Mouse (Mus musculus) heart, adult 8-10 months (tissue): Measurements from ENCODE around the gene Gm45808. TPM values are rescaled to one million over a fixed set of nuclear protein-coding genes. Genes with fewer than 3 reads are reported as not detected.
"Not testable (repeated sequence)": the region's sequence is repeated elsewhere in the genome, so short reads cannot be mapped to it uniquely, and the experiment has no call there.

ENCODE experiments used
- DNase-seq: peaks from one replicate; pipeline ENCODE4 v3.0.0; 2022; ENCODE audit warnings: low spot score
- total RNA-seq, 4 experiments: library from RNA; stranded (reverse); gene quantifications; 2 replicates each; pipeline ENCODE4 v1.2.4; 2022

Gene Gm45808
- total RNA-seq, 4 experiments from 2014 or later, result 3.8 to 8.5 (median 7.6) TPM

DNA sequence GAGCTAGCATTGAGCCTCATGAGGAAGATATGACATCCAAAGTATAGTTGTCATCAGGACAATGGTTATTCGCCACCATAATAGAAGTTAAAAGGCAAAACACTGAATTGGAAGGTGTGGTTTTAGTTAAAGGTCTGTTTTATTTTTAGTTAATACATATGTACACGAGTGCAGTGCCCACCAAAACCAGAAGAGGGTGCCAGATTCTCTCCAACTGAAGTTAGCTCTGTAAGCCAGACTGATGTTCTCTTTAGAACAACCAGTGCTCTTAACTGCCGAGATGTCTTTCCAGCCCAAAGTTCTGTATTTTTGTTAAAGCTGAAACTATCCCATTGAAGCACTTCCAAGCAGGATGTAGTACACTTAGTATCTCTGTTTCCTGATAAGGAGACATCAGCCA, 15.7 kb downstream of the Gm45808 start:
- DNase-seq, result peak; percentile 78

DNA sequence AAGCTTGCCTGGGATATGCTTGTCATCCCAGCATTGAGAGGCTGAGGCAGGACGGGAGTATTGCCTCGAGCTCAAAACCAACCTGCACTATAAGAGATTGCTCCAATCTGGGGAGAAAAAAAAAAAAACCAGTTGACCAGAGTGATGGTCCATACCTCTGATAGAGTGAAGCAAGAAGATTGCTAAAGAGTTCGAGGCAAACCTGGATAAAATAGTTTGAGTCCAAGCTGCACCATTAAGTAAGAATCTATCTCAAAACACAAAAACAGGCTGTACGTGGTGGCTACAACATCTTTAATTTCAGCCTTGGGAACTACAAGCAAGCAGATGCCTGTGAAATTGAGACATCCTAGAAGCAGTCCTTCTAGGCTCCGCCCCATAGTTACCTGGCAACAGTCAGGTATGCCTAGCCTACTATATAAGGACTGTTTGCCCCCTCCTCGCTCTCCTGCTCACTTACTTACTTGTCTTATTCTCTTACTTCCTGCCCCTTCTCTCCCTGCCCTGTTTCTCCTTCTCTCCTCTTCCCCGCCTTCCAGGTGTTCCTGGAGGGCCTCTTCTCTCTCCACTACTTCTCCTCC, 19.4 kb downstream of the Gm45808 start:
- no peak for DNase-seq

DNA sequence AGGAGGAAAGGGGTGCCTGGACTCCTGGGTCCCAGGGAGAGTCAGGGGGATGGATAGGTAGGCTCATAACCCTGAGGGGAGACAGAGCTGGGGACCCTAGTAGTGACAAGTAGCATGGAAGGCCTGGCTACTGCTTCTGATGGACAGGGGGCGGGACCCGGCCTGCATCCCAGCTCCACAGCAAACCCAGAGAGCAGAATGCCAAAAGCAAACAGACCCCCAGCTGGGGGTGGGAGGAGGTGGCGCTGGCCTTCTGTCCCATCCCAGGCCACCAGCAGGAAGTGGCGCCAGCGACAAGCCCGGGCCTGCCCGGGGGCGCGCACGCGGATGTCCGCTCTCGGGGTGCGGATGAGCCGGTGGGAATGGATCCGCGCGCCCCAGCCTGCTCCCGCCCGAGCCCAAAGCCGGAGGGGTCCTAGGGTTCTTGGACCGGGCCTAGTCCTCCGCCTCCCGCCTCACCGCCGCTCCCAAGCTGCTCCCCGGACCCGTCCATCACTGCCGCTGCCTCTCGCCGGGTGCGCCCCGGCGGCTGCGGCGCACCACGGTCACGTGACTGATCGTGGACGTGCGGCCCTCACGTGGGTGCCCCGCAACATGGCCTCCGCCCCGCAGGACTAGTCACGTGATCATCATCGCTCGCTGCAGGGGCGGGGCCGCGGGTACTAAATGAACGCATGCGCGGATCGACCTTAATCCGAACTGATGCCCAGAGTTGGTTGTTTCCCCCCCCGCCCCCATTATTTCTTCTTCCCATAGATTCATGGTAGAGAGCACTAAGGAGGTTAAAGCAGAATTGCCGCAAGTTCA, 20.1 kb downstream of the Gm45808 start, which contains the start of gene Bax:
Bax (minus strand) TSS at position 616 of the 807 bp plus-strand sequence.
- DNase-seq, result peak; percentile 95

DNA sequence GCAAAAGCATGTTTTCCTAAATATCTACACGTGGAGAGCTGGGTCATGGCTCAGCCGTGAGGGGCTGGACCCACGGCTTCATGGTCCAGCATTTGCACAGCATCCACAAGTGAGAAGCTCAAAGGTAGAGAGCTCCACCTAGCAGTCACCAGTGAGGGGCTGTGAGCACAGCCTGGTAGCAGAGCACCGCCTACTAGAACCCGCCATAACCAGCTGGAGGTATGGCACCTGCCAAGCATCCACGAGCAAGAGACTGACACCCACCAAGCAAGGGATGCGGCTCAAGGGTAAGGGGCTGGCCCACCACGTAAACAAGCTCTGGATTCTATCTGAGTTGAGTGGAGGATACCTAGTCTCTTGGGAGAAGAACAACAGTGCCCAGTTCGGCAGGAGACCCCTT, 21.1 kb downstream of the Gm45808 start:
- DNase-seq, result no peak

DNA sequence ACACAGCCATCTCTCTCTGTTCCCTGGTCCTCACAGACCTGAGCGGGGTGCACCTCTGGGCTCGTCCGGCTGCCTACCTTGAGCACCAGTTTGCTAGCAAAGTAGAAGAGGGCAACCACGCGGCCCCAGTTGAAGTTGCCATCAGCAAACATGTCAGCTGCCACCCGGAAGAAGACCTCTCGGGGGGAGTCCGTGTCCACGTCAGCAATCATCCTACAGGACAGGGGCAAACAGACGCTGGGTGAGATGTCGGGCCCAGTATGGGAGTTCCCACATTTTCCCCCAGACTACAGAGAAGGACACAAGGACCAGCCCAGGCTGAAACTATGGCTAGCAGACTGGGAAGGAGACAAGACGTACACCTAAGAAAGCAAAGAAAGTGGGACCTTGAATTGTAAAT, 21.5 kb downstream of the Gm45808 start:
- DNase-seq, result no peak

DNA sequence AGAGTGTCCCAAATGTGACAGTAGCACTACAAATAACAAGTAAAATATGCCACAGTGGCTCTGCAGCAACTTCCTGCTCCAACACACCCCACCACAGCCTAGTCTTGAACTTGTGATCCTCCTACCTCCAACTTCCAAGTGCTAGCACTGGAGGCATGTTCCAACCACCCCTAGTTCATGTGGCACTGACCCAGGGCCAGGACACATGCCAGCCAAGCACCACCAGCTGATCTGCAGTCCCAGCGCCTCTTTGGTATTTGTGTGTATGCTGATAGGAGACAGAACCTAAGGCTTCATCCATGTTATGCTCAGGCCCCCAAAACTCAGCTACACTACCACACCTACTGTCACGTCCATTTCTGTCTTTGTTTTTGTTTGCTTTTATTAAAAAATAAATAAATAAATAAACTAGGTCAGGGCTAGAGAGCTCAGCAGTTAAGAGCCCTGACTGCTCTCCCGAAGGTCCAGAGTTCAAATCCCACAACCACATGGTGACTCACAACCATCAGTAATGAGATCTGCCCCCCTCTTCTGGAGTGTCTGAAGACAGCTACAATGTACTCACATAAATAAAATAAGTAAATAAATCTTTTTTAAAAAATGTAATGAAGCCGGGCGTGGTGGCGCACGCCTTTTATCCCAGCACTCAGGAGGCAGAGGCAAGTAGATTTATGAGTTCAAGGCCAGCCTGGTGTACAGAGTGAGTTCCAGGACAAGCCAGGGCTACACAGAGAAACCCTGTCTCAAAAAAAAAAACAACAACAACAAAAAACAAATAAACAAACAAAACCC, 22.4 kb downstream of the Gm45808 start:
- DNase-seq, result no peak

DNA sequence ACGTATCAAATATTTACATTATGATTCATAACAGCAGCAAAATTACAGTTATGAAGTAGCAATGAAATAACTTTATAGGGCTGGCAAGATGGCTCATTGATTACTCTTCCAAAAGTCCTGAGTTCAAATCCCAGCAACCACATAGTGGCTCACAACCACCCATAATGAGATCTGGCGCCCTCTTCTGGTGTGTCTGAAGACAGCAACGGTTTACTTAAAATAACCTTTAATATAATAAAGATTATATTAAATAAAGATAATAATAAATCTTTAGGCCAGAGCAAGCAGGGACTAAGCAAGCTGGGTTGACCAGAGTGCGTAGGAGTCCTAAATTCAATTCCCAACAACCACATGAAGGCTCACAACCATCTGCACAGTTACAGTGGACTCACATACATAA, 23.7 kb downstream of the Gm45808 start:
- DNase-seq, result not testable (repeated sequence)

DNA sequence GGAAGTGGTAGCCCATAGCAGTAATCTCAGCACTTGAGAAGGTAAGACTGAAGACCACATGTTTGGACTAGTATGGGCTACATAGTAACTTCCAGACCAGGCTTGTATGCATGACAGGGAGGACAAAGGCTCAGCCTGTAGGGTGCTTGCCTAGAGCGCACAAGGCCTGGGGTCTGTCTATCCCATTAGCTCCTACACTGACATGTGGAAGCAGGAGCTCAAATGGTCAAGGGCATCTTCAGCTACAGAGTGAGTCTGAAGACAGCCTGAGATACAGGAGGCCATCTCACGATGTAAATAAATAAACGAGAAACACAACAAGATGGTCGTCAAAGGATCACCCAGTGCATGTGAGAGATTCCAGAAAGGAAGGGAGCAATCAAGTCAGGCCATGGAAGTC, 24.3 kb downstream of the Gm45808 start:
- DNase-seq, result no peak

DNA sequence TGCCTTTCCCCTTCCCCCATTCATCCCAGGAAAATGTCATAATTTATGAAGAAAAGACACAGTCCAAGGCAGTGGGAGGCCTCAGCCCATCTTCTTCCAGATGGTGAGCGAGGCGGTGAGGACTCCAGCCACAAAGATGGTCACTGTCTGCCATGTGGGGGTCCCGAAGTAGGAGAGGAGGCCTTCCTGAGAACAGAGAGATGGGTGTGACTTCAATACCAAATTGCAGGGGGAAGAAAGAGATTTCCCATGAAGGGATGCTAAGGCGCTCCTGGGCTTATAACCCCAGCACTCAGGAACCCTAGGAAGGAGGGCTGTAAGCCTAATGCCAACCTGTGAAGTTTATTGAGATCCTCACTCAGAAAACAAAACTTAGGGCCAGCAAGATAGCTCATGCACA, 24.8 kb downstream of the Gm45808 start:
- DNase-seq, result no peak

DNA sequence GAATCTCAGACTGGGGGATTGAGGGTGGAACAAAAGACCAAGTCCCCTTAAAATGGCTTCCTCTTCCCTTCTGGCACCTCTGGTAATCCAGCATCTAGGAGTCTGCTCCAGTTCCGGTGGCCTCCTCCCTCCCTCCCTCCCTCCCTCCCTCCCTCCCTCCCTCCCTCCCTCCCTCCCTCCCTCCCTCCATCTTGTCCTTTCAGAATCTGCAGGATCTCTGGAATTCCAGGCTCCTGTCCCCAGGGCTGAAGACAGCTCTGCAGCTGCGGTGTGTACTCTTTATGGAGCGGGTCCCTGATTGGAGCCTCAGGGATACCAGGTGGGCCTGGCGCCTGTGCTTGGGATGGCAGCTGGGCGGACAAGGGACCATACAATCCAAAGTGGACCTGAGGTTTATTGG, 25.3 kb downstream of the Gm45808 start:
- DNase-seq, result no peak

DNA sequence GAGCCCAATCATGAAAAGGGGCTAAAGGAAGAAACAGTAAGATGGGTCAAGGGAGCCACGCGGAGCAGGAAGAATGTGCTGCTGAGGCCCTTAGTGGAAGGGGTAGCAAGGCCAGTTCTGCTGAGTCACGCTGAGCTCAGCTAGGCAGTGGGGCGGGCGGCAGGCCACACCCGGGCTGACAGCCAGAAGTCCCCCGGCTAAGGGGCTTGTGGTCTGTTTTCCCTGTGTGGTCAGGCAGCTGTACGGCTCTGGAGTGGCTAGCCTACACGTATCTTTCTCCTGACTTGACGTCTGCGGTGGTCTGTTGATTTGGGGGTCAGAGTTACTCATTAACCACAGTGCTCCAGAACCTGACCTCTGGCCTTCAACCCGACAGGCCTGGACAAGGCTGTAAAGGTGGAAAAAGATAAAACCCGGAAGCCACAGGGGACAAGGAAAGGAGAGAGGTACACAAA, 25.7 kb downstream of the Gm45808 start:
- DNase-seq, result peak; percentile 68

DNA sequence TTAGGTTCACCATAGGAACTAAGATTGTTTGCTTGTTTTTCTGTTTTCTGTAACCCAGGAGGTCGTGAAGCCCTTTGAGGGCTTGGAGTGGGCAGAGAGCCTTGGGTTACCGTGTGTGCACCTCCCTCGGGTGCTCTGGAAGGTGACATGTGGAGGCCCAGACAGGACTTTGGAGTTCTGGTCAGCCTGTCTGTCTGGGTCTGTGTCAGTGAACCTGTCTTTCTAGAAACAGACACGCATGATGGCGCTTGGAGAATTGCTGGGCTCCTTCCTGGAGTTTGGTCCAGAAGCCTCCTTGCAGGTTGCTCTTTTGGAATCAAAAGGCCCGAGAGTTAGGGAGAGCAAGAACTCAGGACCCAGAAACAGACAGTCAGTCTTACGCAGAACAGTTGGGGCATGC, 26.2 kb downstream of the Gm45808 start:
- DNase-seq, result no peak

DNA sequence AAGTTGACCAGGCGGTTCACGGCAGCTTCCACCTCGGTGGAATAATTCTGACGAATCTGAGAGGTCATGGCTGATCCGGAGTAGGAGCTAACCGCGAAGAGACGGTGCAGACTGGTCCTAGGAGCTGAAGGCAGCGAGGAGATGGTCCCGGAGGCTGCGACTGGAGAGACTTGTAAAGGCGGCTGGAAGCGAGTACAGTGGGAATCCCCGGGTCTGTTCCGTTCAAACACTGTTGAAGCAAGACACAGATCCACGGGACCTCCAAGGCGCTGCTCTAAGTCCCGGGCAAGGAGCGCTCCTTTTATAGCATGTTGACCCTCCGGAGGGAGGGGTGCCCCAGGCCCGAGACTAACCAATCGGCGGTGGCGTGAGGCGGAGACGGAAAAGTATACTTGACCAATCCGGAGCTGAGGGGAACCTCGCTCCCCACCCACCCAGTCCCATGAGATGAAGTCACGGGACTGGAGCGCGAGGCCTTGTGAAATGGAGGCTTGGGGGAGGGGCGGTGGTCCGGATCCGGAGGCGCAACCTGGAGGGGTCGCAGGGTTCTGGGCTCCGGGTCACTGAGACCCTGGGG, 27.0 kb downstream of the Gm45808 start, which contains the start of gene Ftl1:
Ftl1 (minus strand) TSS at position 321 of the 577 bp plus-strand sequence.
- DNase-seq, result peak; percentile 98

DNA sequence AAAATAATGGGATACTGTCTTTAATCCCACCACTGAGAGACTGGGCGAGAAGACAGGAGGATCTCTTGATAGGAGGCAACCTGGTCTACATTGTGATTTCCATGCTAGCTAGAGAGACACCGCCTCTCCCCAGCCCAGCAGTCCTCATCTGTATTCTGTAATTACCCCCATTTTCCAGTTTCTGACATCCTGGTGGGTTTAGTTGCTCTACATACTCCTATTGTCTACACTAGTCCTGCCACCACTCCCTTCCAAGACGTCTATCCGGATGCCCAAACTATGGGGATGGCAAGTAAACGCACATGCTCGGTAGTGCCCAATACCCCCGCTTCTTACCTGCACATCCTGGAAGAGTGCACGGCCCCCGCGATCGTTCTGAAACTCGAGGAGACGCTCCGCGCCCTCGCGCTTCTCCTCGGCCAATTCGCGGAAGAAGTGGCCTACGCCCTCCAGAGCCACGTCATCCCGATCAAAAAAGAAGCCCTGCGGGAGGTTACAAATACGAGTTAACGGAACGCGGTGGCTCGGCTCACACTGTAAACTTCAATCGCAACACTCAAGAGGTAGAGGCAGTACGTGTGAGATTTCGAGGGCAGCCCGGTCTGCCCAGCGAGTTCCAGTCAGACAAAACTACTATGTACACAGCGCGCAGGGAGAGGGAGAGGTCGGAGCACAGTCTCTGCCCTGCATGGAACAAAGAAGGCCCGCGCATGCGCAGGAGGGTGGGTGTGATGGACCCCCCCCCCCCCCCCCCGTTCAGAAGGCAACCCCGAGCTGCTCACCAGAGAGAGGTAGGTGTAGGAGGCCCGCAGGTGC, 27.7 kb downstream of the Gm45808 start:
- DNase-seq, result peak; percentile 84

DNA sequence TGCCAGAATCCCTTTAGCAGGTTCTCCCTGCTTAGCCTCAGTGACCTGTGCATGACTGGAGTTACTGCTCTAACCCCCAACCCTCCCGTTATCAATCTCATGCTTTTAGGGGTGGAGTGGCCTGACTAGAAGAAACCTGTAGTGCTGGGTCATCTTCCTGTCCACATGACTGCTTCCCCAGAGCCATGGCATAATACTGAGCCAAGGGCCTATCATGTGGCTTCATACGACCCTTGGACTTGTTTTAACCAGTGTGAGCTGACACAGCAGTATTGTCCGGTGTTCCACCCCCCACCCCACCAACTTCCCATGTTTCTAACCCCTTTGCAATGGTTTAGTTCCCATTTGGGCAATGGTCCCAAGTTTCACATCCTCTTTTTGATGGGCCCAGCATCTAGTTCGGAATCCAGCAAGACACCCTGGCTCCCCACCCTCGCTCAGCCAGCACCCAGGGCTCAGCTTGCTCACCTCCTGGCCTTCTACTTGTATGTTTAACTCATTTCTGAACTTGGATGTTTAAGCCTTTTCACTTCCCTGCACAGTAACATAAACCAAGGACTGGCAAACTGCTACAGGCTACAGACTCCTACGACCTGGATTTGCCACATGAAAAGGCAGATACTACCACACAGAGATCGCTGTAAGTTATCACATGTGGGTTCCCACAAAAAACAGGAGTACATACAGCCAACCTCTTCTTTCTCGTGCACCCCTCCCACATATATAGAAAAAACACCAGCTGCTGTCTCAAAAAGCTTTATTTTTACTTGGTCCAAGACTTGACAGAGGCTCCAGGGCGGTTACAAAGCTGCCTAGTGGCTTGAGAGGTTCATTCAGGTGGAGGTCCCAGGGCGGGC, 29.2 kb downstream of the Gm45808 start:
- peak; percentile 55 for DNase-seq

DNA sequence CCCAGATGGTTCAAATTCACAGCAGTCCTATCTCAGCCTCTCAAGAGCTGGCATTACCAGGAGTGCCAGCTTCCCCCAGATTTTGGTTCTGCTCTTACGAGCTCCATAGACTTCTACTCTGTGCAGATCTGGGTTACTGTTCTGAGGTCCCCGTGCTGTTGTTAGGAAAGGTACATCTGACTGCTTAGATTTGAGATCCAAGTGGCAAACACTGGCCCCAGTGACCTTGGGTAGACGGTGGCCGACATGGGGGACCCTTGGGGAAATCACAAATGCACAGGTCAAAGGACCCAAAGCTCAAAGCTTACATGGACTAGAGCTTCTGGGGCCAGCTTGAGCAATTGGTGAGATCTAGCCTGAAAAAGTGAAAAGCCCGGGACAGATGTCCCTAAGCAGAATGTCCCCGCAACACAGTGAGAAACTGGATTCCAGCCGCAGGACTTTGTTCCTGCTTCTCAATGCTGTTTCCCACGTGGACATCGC, 29.8 kb downstream of the Gm45808 start:
- DNase-seq, result no peak

DNA sequence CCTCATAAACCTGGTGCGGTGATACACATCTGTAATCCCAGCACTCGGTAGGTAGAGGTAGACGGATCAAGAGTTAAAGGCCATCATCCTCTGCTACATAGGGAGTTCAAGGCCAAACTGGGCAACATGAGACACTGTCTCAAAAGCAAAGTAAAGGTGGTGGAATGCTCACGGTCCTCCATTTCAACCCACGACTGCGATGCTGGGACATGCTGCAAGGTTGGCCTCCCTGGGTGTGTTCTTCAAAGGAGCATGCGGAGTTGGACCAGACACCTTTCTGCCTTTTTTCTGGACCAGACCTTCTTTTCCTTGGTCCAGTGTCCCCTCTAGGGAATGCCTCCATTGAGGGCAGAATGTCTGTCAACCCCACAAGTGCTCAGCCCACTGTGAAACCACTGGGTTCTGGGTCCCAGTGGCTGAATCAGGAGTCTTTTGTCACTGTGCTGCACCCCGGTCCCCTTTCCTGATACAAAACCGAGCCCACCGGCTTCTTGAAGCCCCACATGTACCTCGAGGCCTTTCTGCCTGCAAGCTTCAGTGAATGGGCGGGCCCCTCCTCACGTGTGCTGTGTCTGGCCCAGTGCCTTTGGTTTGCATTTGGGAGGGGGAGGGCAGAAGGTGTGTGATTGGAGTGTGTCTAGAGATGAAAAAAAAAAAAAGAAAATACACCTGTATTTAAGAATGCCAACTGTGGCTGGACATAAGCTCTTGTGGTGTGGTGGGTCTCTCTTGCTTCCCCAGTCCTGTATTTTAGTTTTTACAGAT, 30.5 kb downstream of the Gm45808 start:
- DNase-seq, result no peak

DNA sequence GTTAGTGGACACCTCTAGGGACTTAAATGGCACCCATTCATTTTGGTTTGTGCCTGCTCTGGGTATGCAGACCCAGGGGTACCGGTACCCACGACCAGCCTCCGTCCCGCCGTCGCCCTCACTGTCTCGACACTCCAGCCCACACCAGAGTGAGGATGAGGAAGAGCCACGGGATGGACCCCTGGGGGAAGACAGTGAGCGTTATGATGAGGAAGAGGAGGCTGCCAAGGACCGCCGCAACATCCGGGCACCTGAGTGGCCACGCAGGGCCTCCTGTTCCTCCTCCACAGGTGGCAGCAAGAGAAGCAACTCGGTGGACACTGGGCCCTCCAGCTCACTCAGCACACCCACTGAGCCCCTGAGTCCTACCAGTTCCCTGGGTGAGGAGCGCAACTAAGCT, 31.6 kb downstream of the Gm45808 start:
- DNase-seq, result no peak

DNA sequence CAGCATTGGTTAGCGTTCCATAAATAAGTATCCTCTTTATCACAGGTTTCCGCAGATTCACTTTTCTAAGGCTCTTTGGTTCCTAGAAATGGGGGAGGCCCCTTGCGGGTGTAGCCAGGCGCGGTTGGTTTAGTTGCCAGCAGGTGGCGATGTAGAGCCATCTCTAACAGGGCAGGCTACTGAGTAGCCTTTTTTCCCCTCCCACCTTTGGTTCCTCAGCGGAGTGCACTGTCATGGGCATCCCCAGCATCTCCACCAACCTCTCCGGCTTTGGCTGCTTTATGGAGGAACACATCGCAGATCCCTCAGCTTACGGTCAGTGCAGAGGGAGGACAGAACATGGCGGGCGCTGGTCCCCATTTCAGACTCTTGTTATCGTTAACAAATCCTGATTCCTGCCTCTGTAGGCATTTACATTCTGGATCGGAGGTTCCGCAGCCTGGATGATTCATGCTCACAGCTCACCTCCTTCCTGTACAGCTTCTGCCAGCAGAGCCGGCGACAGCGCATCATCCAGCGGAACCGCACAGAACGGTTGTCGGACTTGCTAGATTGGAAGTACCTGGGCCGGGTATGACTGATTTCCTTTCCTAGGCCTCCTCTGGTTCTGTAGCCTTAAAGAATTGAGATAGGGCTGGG, 35.1 kb downstream of the Gm45808 start:
- DNase-seq, result peak; percentile 80
